Mouse (Mus musculus) effector memory CD4-positive, alpha-beta T cell, adult 5 months (primary cell): ENCODE measurements around the gene Polr2j. TPM values are rescaled to one million over a fixed set of nuclear protein-coding genes. Genes with fewer than 3 reads are reported as not detected.

ENCODE experiments used
- polyA plus RNA-seq: library from polyadenylated mRNA; unstranded; fragments of 100-300 nt; shearing (Covaris generic); gene quantifications from one replicate; pipeline ENCODE4 v1.2.1, GENCODE M21; 2017

The Polr2j gene
- polyA plus RNA-seq, result 55.2 TPM

GRCm38 (mm10) chr5:136115891-136116783 is at the start of gene Polr2j:
Gene Polr2j (plus strand): TSS chr5:136116631.

GRCm38 (mm10) chr5:136083669-136084107 is 32.7 kb upstream of the Polr2j start, which contains the start of gene Rasa4:
Gene Rasa4 (plus strand): TSS chr5:136083916.

GRCm38 (mm10) chr5:136135571-136136291 is 19.3 kb downstream of the Polr2j start, which contains the start of the genes Lrwd1 and Alkbh4:
Gene Lrwd1 (minus strand): TSS chr5:136136074.
Gene Alkbh4 (plus strand): TSS chr5:136136146.

GRCm38 (mm10) chr5:136170512-136171362 is 54.3 kb downstream of the Polr2j start, which contains the start of gene Orai2:
Gene Orai2 (minus strand): TSS chr5:136170713.

Other genes with a start within 250 kb of the Polr2j start
- 6.1 TPM for gene Hspb1, start 228.7 kb upstream of the Polr2j start, polyA plus RNA-seq
- 63.7 TPM for gene Ywhag, start 182.0 kb upstream of the Polr2j start, polyA plus RNA-seq
- not detected for gene Ssc4d, start 142.1 kb upstream of the Polr2j start, polyA plus RNA-seq
- gene Zp3, start 136.5 kb upstream of the Polr2j start, polyA plus RNA-seq, result not detected
- gene Dtx2, start 121.8 kb upstream of the Polr2j start, polyA plus RNA-seq, result 23.4 TPM
- gene Upk3b, start 78.1 kb upstream of the Polr2j start, polyA plus RNA-seq, result not detected
- gene Upk3bl, start 62.1 kb upstream of the Polr2j start, polyA plus RNA-seq, result not detected
- 3.3 TPM for gene Rasa4, start 32.7 kb upstream of the Polr2j start, polyA plus RNA-seq
- gene Lrwd1, start 19.4 kb downstream of the Polr2j start, polyA plus RNA-seq, result 31.2 TPM
- gene Alkbh4, start 19.5 kb downstream of the Polr2j start, polyA plus RNA-seq, result 37.6 TPM
- 86.2 TPM for gene Orai2, start 54.1 kb downstream of the Polr2j start, polyA plus RNA-seq
- 28.9 TPM for gene Prkrip1, start 82.3 kb downstream of the Polr2j start, polyA plus RNA-seq
- not detected for gene Sh2b2, start 129.9 kb downstream of the Polr2j start, polyA plus RNA-seq